Mouse (Mus musculus): Measurements from ENCODE around the gene Xpa.

- TF ChIP-seq CTCF (conservative IDR thresholded peaks at IDR 0.05; ENCODE audit: low read length) (no peak), POU5F1 (IDR thresholded peaks at IDR 0.05; ENCODE audit: borderline replicate concordance, low read length) (no peak), NANOG (IDR thresholded peaks at IDR 0.05; ENCODE audit: borderline replicate concordance, low read length) (no peak)
These were observed 30.9 kb upstream of the Xpa start for GRCm38 (mm10) chr4:46226972-46227535.

All from E14TG2a.4 (cell line).